Mouse (Mus musculus): ENCODE data around the gene Wdr81. TPM values are rescaled to one million over a fixed set of nuclear protein-coding genes. Genes with fewer than 3 reads are reported as not detected.

Wdr81 gene
- polyA plus RNA-seq, 1 experiment from 2014 or later: 7.9 TPM

DNA sequence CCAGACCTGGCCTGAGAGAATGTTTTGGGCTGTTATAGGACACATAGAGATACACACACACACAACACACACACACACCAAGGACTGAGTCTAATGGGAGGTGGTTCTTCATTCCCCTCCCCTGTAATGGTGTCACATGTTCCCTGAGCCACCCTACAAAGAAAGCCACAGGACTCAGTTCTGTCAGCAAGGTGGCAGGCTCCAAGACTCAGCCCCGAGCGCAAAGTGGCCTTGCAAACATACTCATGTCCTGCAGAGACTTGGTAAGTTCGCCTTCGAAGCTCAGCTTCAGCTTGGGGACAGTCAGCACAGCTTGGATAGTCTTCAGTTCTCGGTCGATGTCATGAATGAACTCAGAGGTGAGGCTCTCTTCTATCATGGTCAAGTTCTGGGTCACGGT lies 43.9 kb downstream of the Wdr81 start:
- Histone ChIP-seq H3K27me3 (ENCODE audit: control insufficient read depth, insufficient read depth, low read length) (no peaks in the 10 kb centered on the region), H3K27ac (no peak overlapping the region), H3K4me3 (replicated peaks; ENCODE audit: low read length) (no peak overlapping the region), H3K36me3 (replicated peaks; ENCODE audit: control insufficient read depth, insufficient read depth) (no peaks in the 10 kb centered on the region), H3K4me1 (replicated peaks; ENCODE audit: control insufficient read depth, insufficient read depth, low read length) (no peaks in the 10 kb centered on the region), H3K9ac (no peak overlapping the region), H3K4me2 (replicated peaks) (no peak overlapping the region), H3K9me3 (ENCODE audit: control insufficient read depth, low read length) (no peaks in the 10 kb centered on the region)
- DNase-seq (ENCODE audit: low spot score): no peak
- no peak for ATAC-seq (ENCODE audit: low FRiP score)
- 91% methylated on average over 7 of the region's 7 CpGs for WGBS

DNA sequence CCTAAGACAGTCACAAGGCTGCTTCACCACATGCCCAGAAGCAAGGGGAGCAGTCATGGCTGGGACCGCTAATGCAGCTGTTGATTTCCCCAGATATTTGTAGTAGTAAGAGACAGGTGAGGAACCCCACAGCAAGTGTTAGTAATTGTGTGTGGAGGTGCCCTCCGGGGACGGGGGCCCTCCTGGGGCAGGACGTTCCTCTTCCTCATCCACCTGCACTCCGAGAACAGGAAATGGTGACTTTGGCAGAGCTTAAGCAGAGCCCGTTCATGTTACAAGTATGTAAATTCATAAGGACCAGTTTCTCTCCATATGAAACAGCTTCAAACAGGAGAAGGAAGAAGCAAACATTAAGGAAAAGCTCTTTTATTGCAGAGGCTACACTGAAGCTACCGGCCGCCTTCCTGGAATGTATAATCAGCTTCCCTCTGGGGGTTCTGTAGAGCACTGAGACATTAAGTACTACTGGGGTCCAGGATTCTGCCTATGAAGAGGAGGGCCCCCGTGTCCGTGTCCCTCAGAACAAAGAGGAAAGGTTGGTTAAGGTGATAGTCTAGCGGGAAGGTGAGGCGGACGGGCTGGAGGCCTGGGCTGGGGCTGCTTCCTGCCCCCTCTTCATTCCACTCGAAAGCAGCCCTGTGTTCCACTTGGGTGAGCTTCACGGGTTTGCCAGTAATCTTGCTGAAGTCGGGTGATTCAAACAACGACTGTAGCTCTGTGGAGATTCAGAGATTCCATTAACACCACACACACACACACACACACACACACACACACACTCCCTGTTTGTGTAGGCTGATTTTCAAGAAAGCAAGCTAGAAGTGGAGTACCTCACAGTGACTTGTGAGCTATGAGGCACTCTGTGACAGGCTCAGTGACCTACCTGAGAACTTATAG lies 44.6 kb downstream of the Wdr81 start:
- WGBS: 80% methylated on average over 17 of the region's 17 CpGs
- Histone ChIP-seq H3K27ac (no peak overlapping the region), H3K4me2 (replicated peaks) (no peak overlapping the region)

DNA sequence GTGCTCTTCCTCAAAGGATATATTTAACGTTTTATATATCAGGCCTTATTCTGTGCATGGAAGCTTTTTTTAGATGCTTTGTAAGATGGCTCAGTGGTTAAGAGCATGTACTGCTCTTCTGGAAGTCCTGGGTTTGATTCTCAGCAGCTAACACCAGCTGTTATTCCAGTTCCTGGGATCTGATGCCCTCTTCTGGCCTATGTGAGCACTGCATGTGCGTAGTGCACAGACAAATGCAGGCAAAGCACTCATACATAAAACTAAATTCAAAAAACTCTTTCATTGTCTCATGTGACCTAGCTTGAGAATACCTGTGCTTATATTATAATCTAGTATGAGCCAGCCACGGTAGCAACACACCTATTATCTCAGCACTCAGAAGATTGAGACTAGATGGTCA lies 47.7 kb downstream of the Wdr81 start:
- H3K9ac ChIP-seq: no peak overlapping the region
- H3K27ac ChIP-seq: no peak overlapping the region
- 35% methylated on average over 3 of the region's 3 CpGs for WGBS
- no peaks in the 10 kb centered on the region for H3K27me3 ChIP-seq (ENCODE audit: control insufficient read depth, insufficient read depth, low read length)
- no peak overlapping the region for H3K4me3 ChIP-seq (replicated peaks; ENCODE audit: low read length)
- no peak overlapping the region for H3K4me2 ChIP-seq (replicated peaks)
- DNase-seq (ENCODE audit: low spot score) (no peak), ATAC-seq (ENCODE audit: low FRiP score) (no peak)
- H3K9me3 ChIP-seq (ENCODE audit: control insufficient read depth, low read length): no peaks in the 10 kb centered on the region
- H3K36me3 ChIP-seq (replicated peaks; ENCODE audit: control insufficient read depth, insufficient read depth): no peaks in the 10 kb centered on the region
- no peaks in the 10 kb centered on the region for H3K4me1 ChIP-seq (replicated peaks; ENCODE audit: control insufficient read depth, insufficient read depth, low read length)

More for the DNA sequence above, 44.6 kb downstream of the Wdr81 start:
- Histone ChIP-seq H3K27me3 (ENCODE audit: control insufficient read depth, insufficient read depth, low read length) (no peaks in the 10 kb centered on the region), H3K9me3 (ENCODE audit: control insufficient read depth, low read length) (no peaks in the 10 kb centered on the region), H3K4me1 (replicated peaks; ENCODE audit: control insufficient read depth, insufficient read depth, low read length) (no peaks in the 10 kb centered on the region), H3K4me3 (replicated peaks; ENCODE audit: low read length) (no peak overlapping the region), H3K36me3 (replicated peaks; ENCODE audit: control insufficient read depth, insufficient read depth) (no peaks in the 10 kb centered on the region), H3K9ac (no peak overlapping the region)
- no peak for DNase-seq (ENCODE audit: low spot score)
- no peak for ATAC-seq (ENCODE audit: low FRiP score)

DNA sequence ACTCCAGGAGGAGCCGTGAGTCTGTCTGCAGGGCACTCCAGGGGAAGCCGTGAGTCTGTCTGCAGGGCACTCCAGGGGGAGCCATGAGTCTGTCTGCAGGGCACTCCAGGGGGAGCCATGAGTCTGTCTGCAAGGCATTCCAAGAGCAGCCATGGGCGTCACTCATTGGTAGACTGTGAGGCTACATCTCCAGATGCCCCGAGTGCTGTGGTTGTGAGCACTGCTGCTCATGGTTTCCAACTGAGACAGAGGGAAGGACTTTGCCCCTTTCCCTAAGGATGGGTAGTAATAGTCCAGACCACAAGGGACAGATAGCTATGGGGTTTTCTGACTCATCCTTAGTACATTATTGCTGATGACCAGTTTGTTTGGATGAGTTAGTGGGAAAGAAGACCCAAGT lies 48.4 kb downstream of the Wdr81 start:
- Histone ChIP-seq H3K4me1 (replicated peaks; ENCODE audit: control insufficient read depth, insufficient read depth, low read length) (no peaks in the 10 kb centered on the region), H3K27ac (no peak overlapping the region), H3K9ac (no peak overlapping the region), H3K4me2 (replicated peaks) (no peak overlapping the region), H3K27me3 (ENCODE audit: control insufficient read depth, insufficient read depth, low read length) (no peaks in the 10 kb centered on the region), H3K9me3 (ENCODE audit: control insufficient read depth, low read length) (no peaks in the 10 kb centered on the region), H3K4me3 (replicated peaks; ENCODE audit: low read length) (no peak overlapping the region), H3K36me3 (replicated peaks; ENCODE audit: control insufficient read depth, insufficient read depth) (no peaks in the 10 kb centered on the region)
- 64% methylated on average over 4 of the region's 4 CpGs for WGBS
- DNase-seq (ENCODE audit: low spot score): no peak
- no peak for ATAC-seq (ENCODE audit: low FRiP score)

DNA sequence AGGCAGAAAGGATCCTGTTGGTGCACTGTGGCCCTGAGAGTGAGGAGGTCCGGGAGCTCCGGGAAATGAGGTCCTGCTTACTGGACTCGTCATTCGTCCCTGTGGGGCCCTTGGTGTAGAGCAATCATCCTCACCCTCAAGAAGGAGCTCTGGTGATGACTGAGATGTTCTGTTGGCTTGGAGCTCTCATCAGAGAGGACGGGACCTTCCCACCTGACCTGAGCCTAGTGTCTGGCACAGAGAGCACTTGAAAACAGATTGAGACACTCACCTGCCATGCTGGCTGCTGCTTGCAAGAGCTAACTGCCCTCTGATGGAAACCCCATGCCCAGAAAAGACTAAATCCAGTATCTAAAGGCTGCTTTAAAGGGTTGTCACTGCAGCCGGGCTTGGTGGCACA lies 49.7 kb downstream of the Wdr81 start:
- Histone ChIP-seq H3K4me2 (replicated peaks) (no peak overlapping the region), H3K27me3 (ENCODE audit: control insufficient read depth, insufficient read depth, low read length) (no peaks in the 10 kb centered on the region), H3K9me3 (ENCODE audit: control insufficient read depth, low read length) (no peaks in the 10 kb centered on the region), H3K4me1 (replicated peaks; ENCODE audit: control insufficient read depth, insufficient read depth, low read length) (no peaks in the 10 kb centered on the region), H3K9ac (no peak overlapping the region), H3K27ac (no peak overlapping the region), H3K36me3 (replicated peaks; ENCODE audit: control insufficient read depth, insufficient read depth) (no peaks in the 10 kb centered on the region; the same call in 1 of the 2 replicates), H3K4me3 (replicated peaks; ENCODE audit: low read length) (no peak overlapping the region)
- DNase-seq (ENCODE audit: low spot score) (no peak), ATAC-seq (ENCODE audit: low FRiP score) (no peak)
- WGBS: 94% methylated on average over 6 of the region's 6 CpGs

DNA sequence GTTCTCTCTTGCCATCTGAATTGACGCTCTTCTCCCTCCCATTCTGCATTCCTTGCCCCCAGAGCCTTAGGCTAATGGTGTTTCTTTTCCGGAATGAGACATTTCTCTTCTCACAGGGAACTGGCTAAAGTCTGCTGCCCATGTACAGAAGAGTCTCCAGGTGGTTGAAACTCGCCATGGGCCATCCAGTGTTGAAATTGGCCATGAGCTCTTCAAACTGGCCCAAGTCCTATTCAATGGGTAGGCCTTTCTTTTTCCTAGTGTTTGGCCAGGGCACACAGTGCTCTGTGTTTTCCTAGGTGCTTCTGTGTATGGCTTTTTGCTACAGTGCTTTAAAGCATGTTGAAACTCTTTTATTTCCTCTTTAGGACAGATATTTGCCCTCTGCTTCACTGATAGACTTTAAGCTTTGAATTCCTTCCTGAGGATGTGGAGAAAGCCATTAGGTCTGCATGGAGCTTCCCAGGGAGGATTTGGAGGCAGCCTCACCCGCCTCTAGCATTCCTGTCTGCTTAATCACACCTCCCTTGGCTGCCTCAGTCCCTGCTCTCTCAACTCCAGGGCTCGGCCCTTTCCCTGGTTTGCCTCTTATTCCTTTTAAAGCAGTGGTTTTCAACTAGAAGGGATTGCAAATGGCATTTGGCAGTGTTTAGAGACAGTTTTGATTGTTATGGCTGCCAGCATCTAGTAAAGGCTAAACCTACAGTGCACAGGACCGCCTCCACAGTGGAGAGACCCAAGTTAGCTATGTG lies 51.0 kb downstream of the Wdr81 start:
- Histone ChIP-seq H3K4me1 (replicated peaks; ENCODE audit: control insufficient read depth, insufficient read depth, low read length) (no peaks in the 10 kb centered on the region), H3K4me2 (replicated peaks) (no peak overlapping the region), H3K4me3 (replicated peaks; ENCODE audit: low read length) (no peak overlapping the region), H3K27me3 (ENCODE audit: control insufficient read depth, insufficient read depth, low read length) (no peaks in the 10 kb centered on the region), H3K36me3 (replicated peaks; ENCODE audit: control insufficient read depth, insufficient read depth) (no peaks in the 10 kb centered on the region; the same call in 1 of the 2 replicates), H3K27ac (no peak overlapping the region), H3K9ac (no peak overlapping the region), H3K9me3 (ENCODE audit: control insufficient read depth, low read length) (no peaks in the 10 kb centered on the region)
- 81% methylated on average over 6 of the region's 6 CpGs for WGBS
- ATAC-seq (ENCODE audit: low FRiP score): no peak
- no peak for DNase-seq (ENCODE audit: low spot score)

DNA sequence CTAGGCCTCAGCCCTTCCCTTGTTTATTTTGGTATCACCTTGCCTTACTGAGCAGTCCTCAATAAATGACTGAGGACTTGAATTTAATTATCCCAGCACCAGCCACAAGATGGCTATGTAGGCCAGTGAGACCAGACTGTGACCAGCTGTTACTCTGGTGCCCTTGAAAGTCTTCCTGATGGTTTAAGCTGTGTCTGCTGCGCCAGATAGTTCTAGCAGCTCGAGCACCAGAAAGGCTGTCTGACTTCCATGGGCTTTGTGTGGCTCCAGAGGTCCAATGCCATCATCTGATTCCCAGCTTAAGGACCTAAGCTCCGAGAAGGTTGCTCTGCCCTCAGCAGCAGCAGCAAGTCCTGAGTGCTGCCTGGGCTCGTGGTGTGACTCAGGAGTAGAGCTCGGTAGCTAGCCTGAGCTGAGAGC lies 52.2 kb downstream of the Wdr81 start:
- H3K27me3 ChIP-seq (ENCODE audit: control insufficient read depth, insufficient read depth, low read length): no peaks in the 10 kb centered on the region
- no peak overlapping the region for H3K4me2 ChIP-seq (replicated peaks)
- no peak overlapping the region for H3K27ac ChIP-seq
- H3K9me3 ChIP-seq (ENCODE audit: control insufficient read depth, low read length): no peaks in the 10 kb centered on the region
- no peaks in the 10 kb centered on the region for H3K4me1 ChIP-seq (replicated peaks; ENCODE audit: control insufficient read depth, insufficient read depth, low read length)
- 61% methylated on average over 5 of the region's 5 CpGs for WGBS
- no peaks in the 10 kb centered on the region; the same call in 1 of the 2 replicates for H3K36me3 ChIP-seq (replicated peaks; ENCODE audit: control insufficient read depth, insufficient read depth)
- no peak overlapping the region for H3K9ac ChIP-seq
- no peak overlapping the region for H3K4me3 ChIP-seq (replicated peaks; ENCODE audit: low read length)
- DNase-seq (ENCODE audit: low spot score) (peak; percentile 67), ATAC-seq (ENCODE audit: low FRiP score) (no peak)

DNA sequence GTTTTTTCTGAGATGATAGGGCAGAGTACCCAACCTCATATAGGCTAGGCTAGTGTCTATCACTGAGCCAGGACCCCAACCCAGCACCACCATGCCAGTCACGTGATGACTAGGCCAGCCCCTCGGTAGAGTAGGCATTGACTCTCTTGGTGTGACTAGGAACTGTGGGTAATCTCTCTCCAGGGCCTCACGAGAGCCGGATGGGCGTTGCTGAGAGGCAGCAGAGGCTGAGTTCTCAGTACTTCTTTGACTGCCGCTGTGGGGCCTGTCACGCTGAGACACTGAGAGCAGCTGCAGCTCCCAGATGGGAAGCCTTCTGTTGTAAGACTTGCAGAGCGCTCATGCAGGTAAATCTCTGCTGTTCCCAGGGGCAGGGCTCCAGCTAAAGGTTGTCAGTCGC lies 54.4 kb downstream of the Wdr81 start:
- H3K27me3 ChIP-seq (ENCODE audit: control insufficient read depth, insufficient read depth, low read length): no peaks in the 10 kb centered on the region
- no peak for DNase-seq (ENCODE audit: low spot score)
- H3K4me3 ChIP-seq (replicated peaks; ENCODE audit: low read length): no peak overlapping the region
- ATAC-seq (ENCODE audit: low FRiP score): no peak
- no peak overlapping the region for H3K27ac ChIP-seq
- H3K9me3 ChIP-seq (ENCODE audit: control insufficient read depth, low read length): no peaks in the 10 kb centered on the region
- WGBS: 58% methylated on average over 9 of the region's 9 CpGs
- H3K4me2 ChIP-seq (replicated peaks): no peak overlapping the region
- H3K36me3 ChIP-seq (replicated peaks; ENCODE audit: control insufficient read depth, insufficient read depth): no peaks in the 10 kb centered on the region; the same call in 1 of the 2 replicates
- H3K9ac ChIP-seq: no peak overlapping the region
- H3K4me1 ChIP-seq (replicated peaks; ENCODE audit: control insufficient read depth, insufficient read depth, low read length): no peaks in the 10 kb centered on the region

DNA sequence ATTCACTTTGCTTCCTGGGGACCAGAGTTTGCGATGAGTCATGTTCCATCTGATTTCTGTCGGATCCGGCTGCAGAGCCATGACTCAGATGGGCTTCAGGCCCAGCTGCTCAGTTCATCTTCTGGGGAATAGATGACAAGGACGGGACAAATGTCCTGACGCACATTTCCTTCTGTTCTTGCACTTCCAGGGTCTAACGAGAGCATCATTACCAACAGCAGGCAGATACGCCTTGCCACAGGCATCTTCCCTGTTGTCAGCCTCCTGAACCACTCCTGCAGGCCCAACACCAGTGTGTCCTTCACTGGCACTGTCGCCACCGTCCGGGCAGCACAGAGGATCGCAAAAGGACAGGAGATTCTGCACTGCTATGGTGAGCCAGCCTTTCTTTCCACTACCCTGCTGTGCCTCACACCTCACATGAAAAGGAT lies 55.1 kb downstream of the Wdr81 start:
- Histone ChIP-seq H3K4me1 (replicated peaks; ENCODE audit: control insufficient read depth, insufficient read depth, low read length) (no peaks in the 10 kb centered on the region), H3K4me3 (replicated peaks; ENCODE audit: low read length) (no peak overlapping the region), H3K27me3 (ENCODE audit: control insufficient read depth, insufficient read depth, low read length) (no peaks in the 10 kb centered on the region), H3K9ac (no peak overlapping the region), H3K36me3 (replicated peaks; ENCODE audit: control insufficient read depth, insufficient read depth) (no peaks in the 10 kb centered on the region; the same call in 1 of the 2 replicates), H3K4me2 (replicated peaks) (no peak overlapping the region), H3K27ac (no peak overlapping the region), H3K9me3 (ENCODE audit: control insufficient read depth, low read length) (no peaks in the 10 kb centered on the region)
- DNase-seq (ENCODE audit: low spot score) (no peak), ATAC-seq (ENCODE audit: low FRiP score) (no peak)
- 85% methylated on average over 11 of the region's 11 CpGs for WGBS
